Mouse (Mus musculus): ENCODE results near the gene Fgfr2. TPM values are rescaled to one million over a fixed set of nuclear protein-coding genes. Genes with fewer than 3 reads are reported as not detected.
A peak's percentile ranks its signal among the peaks of the same experiment; 100 is the strongest.

Fgfr2 gene
- polyA plus RNA-seq, 1 experiment = 0.17 TPM

DNA sequence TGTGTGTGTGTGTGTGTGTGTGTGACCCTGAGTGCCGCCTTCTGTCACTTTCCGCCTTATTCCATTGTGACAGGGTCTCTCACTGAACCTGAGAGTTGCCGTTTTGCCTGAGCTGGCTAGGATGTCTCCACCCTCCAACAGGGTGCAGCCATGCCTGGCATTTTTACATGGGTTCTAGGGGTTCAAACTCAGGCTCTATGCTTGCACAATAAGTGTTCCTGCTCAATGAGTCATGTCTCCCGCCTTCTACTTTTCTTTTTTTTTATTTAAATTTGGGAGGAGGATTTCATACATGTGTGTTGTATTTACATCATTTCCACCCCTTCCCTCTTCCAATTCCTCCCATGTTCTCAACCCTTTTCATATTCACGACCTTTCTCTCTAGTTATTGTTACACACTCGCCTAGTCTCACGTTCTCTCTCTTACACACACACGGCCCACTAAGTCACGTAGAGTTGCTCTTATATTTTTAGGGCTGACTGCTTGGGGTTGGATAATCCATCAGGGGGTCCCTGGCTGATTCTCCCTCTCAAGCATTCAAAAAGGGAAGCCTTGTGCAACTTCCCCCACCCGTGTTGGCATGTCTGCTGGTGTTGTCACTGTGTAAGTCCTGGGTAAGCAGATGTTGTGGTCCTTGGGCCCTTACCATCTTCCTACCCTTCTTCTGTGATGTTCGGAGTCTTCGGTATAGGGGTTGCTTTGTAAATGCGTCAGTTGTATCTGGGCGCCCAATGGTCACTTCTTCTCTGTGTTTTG, 432.3 kb downstream of the Fgfr2 start:
- Histone ChIP-seq H3K4me3 (no peak overlapping the region), H3K4me2 (ENCODE audit: low read depth) (no peak overlapping the region), H3K27me3 (ENCODE audit: control insufficient read depth, insufficient read depth, insufficient read length) (no peaks in the 10 kb centered on the region), H3ac (ENCODE audit: control insufficient read depth, insufficient read length) (no peak overlapping the region), H3K79me2 (ENCODE audit: control insufficient read depth, insufficient read depth) (no peaks in the 10 kb centered on the region), H3K36me3 (ENCODE audit: control insufficient read depth, insufficient read depth) (no peaks in the 10 kb centered on the region)
- TF ChIP-seq CEBPB (IDR thresholded peaks at IDR 0.05; ENCODE audit: insufficient read depth, poor library complexity, severe bottlenecking) = peak; percentile 56; the same call in 1 of the 2 replicates
- no peak for TF ChIP-seq POLR2A (IDR thresholded peaks at IDR 0.05; ENCODE audit: insufficient read length, low read depth)

DNA sequence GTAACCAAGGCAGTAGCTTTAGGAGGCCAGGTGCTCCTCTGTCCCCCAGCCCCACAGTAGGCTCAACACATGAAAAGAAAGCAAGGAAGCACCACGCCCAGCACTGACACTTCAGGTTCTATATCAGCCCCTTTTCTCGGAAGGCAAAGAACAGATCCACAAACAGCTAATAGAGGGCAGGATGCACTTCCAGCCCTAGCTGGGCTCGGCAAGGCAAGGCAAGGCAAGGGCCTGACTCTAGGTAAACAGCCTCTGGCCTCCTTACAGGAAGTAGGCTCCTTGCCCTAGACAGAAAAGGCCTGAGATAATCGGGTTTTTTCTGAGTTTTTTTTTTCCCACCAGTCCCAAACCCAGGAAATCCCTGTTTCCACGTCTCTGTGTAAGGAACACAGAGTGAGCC, 433.4 kb downstream of the Fgfr2 start:
- Histone ChIP-seq H3K79me2 (ENCODE audit: control insufficient read depth, insufficient read depth) (no peaks in the 10 kb centered on the region), H3K27me3 (ENCODE audit: control insufficient read depth, insufficient read depth, insufficient read length) (no peaks in the 10 kb centered on the region), H3K36me3 (ENCODE audit: control insufficient read depth, insufficient read depth) (no peaks in the 10 kb centered on the region), H3K4me2 (ENCODE audit: low read depth) (no peak overlapping the region), H3K4me3 (no peak overlapping the region), H3ac (ENCODE audit: control insufficient read depth, insufficient read length) (no peak overlapping the region)
- TF ChIP-seq TCF12 (IDR thresholded peaks at IDR 0.05; ENCODE audit: insufficient read depth, poor library complexity, severe bottlenecking) (no peak), POLR2AphosphoS2 (IDR thresholded peaks at IDR 0.05; ENCODE audit: insufficient read length, low read depth) (no peak), USF1 (IDR thresholded peaks at IDR 0.05; ENCODE audit: low read depth) (no peak), TCF3 (IDR thresholded peaks at IDR 0.05; ENCODE audit: insufficient read length, low read depth) (no peak), CEBPB (IDR thresholded peaks at IDR 0.05; ENCODE audit: insufficient read depth, poor library complexity, severe bottlenecking) (no peak), E2F4 (IDR thresholded peaks at IDR 0.05; ENCODE audit: insufficient read depth) (no peak), MYOG (IDR thresholded peaks at IDR 0.05; ENCODE audit: control insufficient read depth in 1 of 3, insufficient read depth in 1 of 3, insufficient read length in 2 of 3, low read depth in 2 of 3) (no peak), SRF (IDR thresholded peaks at IDR 0.05; ENCODE audit: control insufficient read depth, insufficient read length, low read depth) (no peak), MAX (IDR thresholded peaks at IDR 0.05; ENCODE audit: low read depth) (no peak), REST (IDR thresholded peaks at IDR 0.05; ENCODE audit: insufficient read depth, insufficient read length) (no peak), POLR2A (IDR thresholded peaks at IDR 0.05; ENCODE audit: insufficient read length, low read depth) (no peak), MYOD1 (IDR thresholded peaks at IDR 0.05; ENCODE audit: control insufficient read depth in 1 of 3, insufficient read length in 2 of 3, low read depth in 2 of 3) (no peak)

DNA sequence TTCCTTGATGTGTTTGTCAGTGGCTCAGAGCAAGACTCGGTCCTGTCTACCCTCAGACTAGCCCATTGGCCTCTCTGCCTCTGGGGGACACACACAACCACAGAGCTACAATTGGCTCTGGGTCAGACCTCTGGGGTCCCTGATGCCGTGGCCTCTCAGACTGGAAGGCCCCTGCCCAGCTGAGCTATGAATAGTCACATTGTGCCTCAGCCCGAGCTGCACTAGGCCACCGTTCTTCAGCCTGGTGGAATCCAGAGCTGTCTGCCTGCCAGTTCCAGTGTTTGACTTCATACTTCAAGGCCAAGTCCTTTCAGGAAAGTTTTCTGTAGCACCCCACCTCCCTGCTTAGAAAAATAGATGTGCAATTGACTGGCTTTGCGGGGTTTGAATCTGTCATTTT, 434.4 kb downstream of the Fgfr2 start:
- no peak overlapping the region for H3K4me3 ChIP-seq
- H3ac ChIP-seq (ENCODE audit: control insufficient read depth, insufficient read length) = no peak overlapping the region
- no peaks in the 10 kb centered on the region for H3K27me3 ChIP-seq (ENCODE audit: control insufficient read depth, insufficient read depth, insufficient read length)
- no peaks in the 10 kb centered on the region for H3K36me3 ChIP-seq (ENCODE audit: control insufficient read depth, insufficient read depth)
- H3K79me2 ChIP-seq (ENCODE audit: control insufficient read depth, insufficient read depth) = no peaks in the 10 kb centered on the region
- H3K4me2 ChIP-seq (ENCODE audit: low read depth) = no peak overlapping the region
- TF ChIP-seq USF1 (IDR thresholded peaks at IDR 0.05; ENCODE audit: low read depth) (no peak), MYOD1 (IDR thresholded peaks at IDR 0.05; ENCODE audit: control insufficient read depth in 1 of 3, insufficient read length in 2 of 3, low read depth in 2 of 3) (no peak), REST (IDR thresholded peaks at IDR 0.05; ENCODE audit: insufficient read depth, insufficient read length) (no peak), MYOG (IDR thresholded peaks at IDR 0.05; ENCODE audit: control insufficient read depth in 1 of 3, insufficient read depth in 1 of 3, insufficient read length in 2 of 3, low read depth in 2 of 3) (no peak), E2F4 (IDR thresholded peaks at IDR 0.05; ENCODE audit: insufficient read depth) (no peak), POLR2A (IDR thresholded peaks at IDR 0.05; ENCODE audit: insufficient read length, low read depth) (no peak), MAX (IDR thresholded peaks at IDR 0.05; ENCODE audit: low read depth) (no peak), TCF12 (IDR thresholded peaks at IDR 0.05; ENCODE audit: insufficient read depth, poor library complexity, severe bottlenecking) (no peak), SRF (IDR thresholded peaks at IDR 0.05; ENCODE audit: control insufficient read depth, insufficient read length, low read depth) (no peak), POLR2AphosphoS2 (IDR thresholded peaks at IDR 0.05; ENCODE audit: insufficient read length, low read depth) (no peak), CEBPB (IDR thresholded peaks at IDR 0.05; ENCODE audit: insufficient read depth, poor library complexity, severe bottlenecking) (no peak), TCF3 (IDR thresholded peaks at IDR 0.05; ENCODE audit: insufficient read length, low read depth) (no peak)

DNA sequence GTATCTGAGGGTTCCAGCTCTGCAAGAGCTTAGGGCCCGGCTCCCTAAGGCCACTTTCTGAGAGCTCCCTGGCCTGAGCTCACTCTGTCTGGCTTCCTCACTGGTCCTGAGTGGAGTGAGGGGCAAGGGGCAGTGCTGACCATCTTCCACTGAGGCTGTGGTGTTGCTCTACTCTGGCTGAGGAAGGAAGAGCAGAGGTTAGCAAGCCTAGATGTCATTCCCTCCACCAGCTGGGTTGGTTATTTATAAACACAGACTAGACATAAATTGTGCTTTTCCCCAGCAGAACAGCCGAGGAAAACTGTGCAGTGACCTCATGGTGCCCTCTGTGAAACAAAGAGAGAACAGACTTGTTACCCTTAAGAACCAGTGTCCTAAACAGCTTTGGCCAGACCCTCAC, 435.3 kb downstream of the Fgfr2 start:
- no peaks in the 10 kb centered on the region for H3K79me2 ChIP-seq (ENCODE audit: control insufficient read depth, insufficient read depth)
- no peak for TF ChIP-seq MYOD1 (IDR thresholded peaks at IDR 0.05; ENCODE audit: control insufficient read depth in 1 of 3, insufficient read length in 2 of 3, low read depth in 2 of 3)
- no peak for TF ChIP-seq POLR2A (IDR thresholded peaks at IDR 0.05; ENCODE audit: insufficient read length, low read depth)
- no peak for TF ChIP-seq REST (IDR thresholded peaks at IDR 0.05; ENCODE audit: insufficient read depth, insufficient read length)
- no peak for TF ChIP-seq TCF3 (IDR thresholded peaks at IDR 0.05; ENCODE audit: insufficient read length, low read depth)
- no peak for TF ChIP-seq POLR2AphosphoS2 (IDR thresholded peaks at IDR 0.05; ENCODE audit: insufficient read length, low read depth)
- H3K4me2 ChIP-seq (ENCODE audit: low read depth) = no peak overlapping the region
- no peak overlapping the region for H3ac ChIP-seq (ENCODE audit: control insufficient read depth, insufficient read length)
- H3K36me3 ChIP-seq (ENCODE audit: control insufficient read depth, insufficient read depth) = no peaks in the 10 kb centered on the region
- no peaks in the 10 kb centered on the region for H3K27me3 ChIP-seq (ENCODE audit: control insufficient read depth, insufficient read depth, insufficient read length)
- H3K4me3 ChIP-seq = no peak overlapping the region

DNA sequence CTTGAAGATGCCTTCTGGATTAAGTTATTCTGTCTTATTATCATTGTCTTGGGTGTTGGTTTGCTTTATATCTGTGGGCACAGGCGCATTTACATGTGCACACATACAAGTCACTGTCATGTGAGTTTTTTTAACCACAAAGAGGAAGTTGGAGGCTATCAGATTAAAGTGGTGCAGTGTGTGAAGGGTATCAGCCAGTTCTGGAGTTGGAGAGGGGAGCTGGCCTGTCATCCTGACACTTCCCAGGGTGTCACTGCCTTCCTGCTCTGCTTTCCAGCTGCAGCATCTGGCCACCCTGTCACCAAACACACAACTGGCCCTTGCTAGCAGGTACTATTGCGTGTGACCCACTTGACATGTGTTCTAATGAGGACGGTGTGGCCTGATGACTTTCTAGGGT, 436.6 kb downstream of the Fgfr2 start:
- TF ChIP-seq MYOD1 (IDR thresholded peaks at IDR 0.05; ENCODE audit: control insufficient read depth in 1 of 3, insufficient read length in 2 of 3, low read depth in 2 of 3) (no peak), MAX (IDR thresholded peaks at IDR 0.05; ENCODE audit: low read depth) (no peak), REST (IDR thresholded peaks at IDR 0.05; ENCODE audit: insufficient read depth, insufficient read length) (no peak), USF1 (IDR thresholded peaks at IDR 0.05; ENCODE audit: low read depth) (no peak), E2F4 (IDR thresholded peaks at IDR 0.05; ENCODE audit: insufficient read depth) (no peak), POLR2A (IDR thresholded peaks at IDR 0.05; ENCODE audit: insufficient read length, low read depth) (no peak), TCF3 (IDR thresholded peaks at IDR 0.05; ENCODE audit: insufficient read length, low read depth) (no peak), SRF (IDR thresholded peaks at IDR 0.05; ENCODE audit: control insufficient read depth, insufficient read length, low read depth) (no peak), MYOG (IDR thresholded peaks at IDR 0.05; ENCODE audit: control insufficient read depth in 1 of 3, insufficient read depth in 1 of 3, insufficient read length in 2 of 3, low read depth in 2 of 3) (no peak), CEBPB (IDR thresholded peaks at IDR 0.05; ENCODE audit: insufficient read depth, poor library complexity, severe bottlenecking) (no peak), POLR2AphosphoS2 (IDR thresholded peaks at IDR 0.05; ENCODE audit: insufficient read length, low read depth) (no peak), TCF12 (IDR thresholded peaks at IDR 0.05; ENCODE audit: insufficient read depth, poor library complexity, severe bottlenecking) (no peak)
- H3ac ChIP-seq (ENCODE audit: control insufficient read depth, insufficient read length) = no peak overlapping the region
- H3K36me3 ChIP-seq (ENCODE audit: control insufficient read depth, insufficient read depth) = no peaks in the 10 kb centered on the region
- H3K27me3 ChIP-seq (ENCODE audit: control insufficient read depth, insufficient read depth, insufficient read length) = no peaks in the 10 kb centered on the region
- H3K79me2 ChIP-seq (ENCODE audit: control insufficient read depth, insufficient read depth) = no peaks in the 10 kb centered on the region
- no peak overlapping the region for H3K4me3 ChIP-seq
- H3K4me2 ChIP-seq (ENCODE audit: low read depth) = no peak overlapping the region
